In genomic region chr12:12264151-12264550, GRCm38 (mm10) we compare ENCODE assay signal across 8 mouse cellular contexts. TPM values are rescaled to one million over a fixed set of nuclear protein-coding genes. Genes with fewer than 3 reads are reported as not detected.
DNase-seq lines count a peak whose midpoint lies in the region; ATAC-seq and TF ChIP-seq lines count a peak whose summit lies in the region.

No protein-coding gene starts in this region.

- H3K4me2 ChIP-seq in heart, embryonic 14.5 days (ENCODE audit: low read length), result peak overlapping the region; percentile 83

- no peak for DNase-seq in left cerebral cortex, adult 2 months (ENCODE audit: extremely low spot score in 1 of 2, low spot score in 2 of 2)
- no peak for DNase-seq in left cerebral cortex, adult 8-10 months (ENCODE audit: low spot score in 2 of 2)
- DNase-seq in lung, adult 18-20 months, result peak; percentile 31 to 46
- no peak for DNase-seq in cerebellum, postnatal 10 days
- no peak for DNase-seq in embryo, embryonic 10 days (ENCODE audit: low spot score)
- DNase-seq in urinary bladder, postnatal 4 days (ENCODE audit: low spot score in 2 of 2), result no peak

- H3K4me3 ChIP-seq in left cerebral cortex, adult 2 months, result peak overlapping the region; percentile 99
- peak overlapping the region; percentile 12 to 79 for H3K4me3 ChIP-seq in heart, embryonic 14.5 days (ENCODE audit: control insufficient read depth in 1 of 2, insufficient read depth in 1 of 2, low read depth in 1 of 2, low read length in 2 of 2)
- H3K4me3 ChIP-seq in small intestine, adult 2 months (ENCODE audit: low read depth, low read length), result peak overlapping the region; percentile 34; the same call in 1 of the 2 replicates

- peak overlapping the region; percentile 99 for H3K27ac ChIP-seq in left cerebral cortex, adult 2 months
- no peak overlapping the region for H3K27ac ChIP-seq in heart, embryonic 14.5 days (replicated peaks in 1 of 2; ENCODE audit: control insufficient read depth in 1 of 2, insufficient read depth in 1 of 2, low read depth in 2 of 2, low read length in 2 of 2)
- H3K27ac ChIP-seq in small intestine, adult 2 months (ENCODE audit: insufficient read depth, low read depth, low read length), result peak overlapping the region; percentile 50

- no peak for TF ChIP-seq CTCF in left cerebral cortex, adult 2 months (IDR thresholded peaks at IDR 0.05)
- no peak for TF ChIP-seq CTCF in small intestine, adult 2 months (IDR thresholded peaks at IDR 0.05; ENCODE audit: extremely low read depth, insufficient read length, insufficient replicate concordance, low read depth, low read length)

- peaks cover 22 to 65% of the 10 kb centered on the region in 2 experiments for H3K4me1 ChIP-seq in heart, embryonic 14.5 days (ENCODE audit: control insufficient read depth in 2 of 2, insufficient read depth in 2 of 2, low read length in 2 of 2)
- peaks cover 17% of the 10 kb centered on the region for H3K4me1 ChIP-seq in small intestine, adult 2 months (ENCODE audit: control insufficient read depth, insufficient read depth, insufficient read length, low read length)

- TF ChIP-seq POLR2A in small intestine, adult 2 months (IDR thresholded peaks at IDR 0.05; ENCODE audit: low read depth, low read length), result no peak

- H3K9me3 ChIP-seq in heart, embryonic 14.5 days (ENCODE audit: control insufficient read depth, low read length), result no peaks in the 10 kb centered on the region

- no peak for ATAC-seq in heart, embryonic 14.5 days (ENCODE audit: insufficient number of reproducible peaks, insufficient read depth, low FRiP score, low read depth)

- no peaks in the 10 kb centered on the region for H3K27me3 ChIP-seq in heart, embryonic 14.5 days (ENCODE audit: control insufficient read depth, insufficient read depth, low read length)
- H3K27me3 ChIP-seq in small intestine, adult 2 months (ENCODE audit: control insufficient read depth, insufficient read depth, low read length), result no peaks in the 10 kb centered on the region

- WGBS in heart, embryonic 14.5 days, result 57% methylated on average over 5 of the region's 5 CpGs
- 49% methylated on average over 5 of the region's 5 CpGs for WGBS in small intestine, adult 2 months

- H3K9ac ChIP-seq in heart, embryonic 14.5 days (ENCODE audit: low read length), result peak overlapping the region; percentile 93

- intact Hi-C loops in left cerebral cortex, adult 2 months (cut with DNase I), result no loop called here

- no peaks in the 10 kb centered on the region for H3K36me3 ChIP-seq in heart, embryonic 14.5 days (ENCODE audit: control insufficient read depth, insufficient read depth, low read length)
- H3K36me3 ChIP-seq in small intestine, adult 2 months (ENCODE audit: control insufficient read depth, insufficient read depth, low read length), result no peaks in the 10 kb centered on the region

RNA-seq across cellular contexts. Expression of gene Fam49a, which starts 2.2 kb away (rescaled TPM):
- total RNA-seq in left cerebral cortex, adult 2 months (2021), result 100 to 1,000 TPM; 174 to 176 TPM
- total RNA-seq in left cerebral cortex, adult 8-10 months (2022), result 100 to 1,000 TPM; 156 to 178 (median 169) TPM
- polyA plus RNA-seq in heart, embryonic 14.5 days (2014; fragmentation: Nextera tagmentation; extraction: Ambion mirVana), result 37.8 and 40.5 TPM in 2 replicates
- 0.34 and 0.70 TPM in 2 replicates for polyA plus RNA-seq in small intestine, adult 2 months (2012; rRNA removed)

Comparison
In these comparisons a context has a peak if more than half of its experiments do, and no peak if none do; other contexts are left out.
1. DNase-seq: peak in lung, adult 18-20 months (2 of 2); none in left cerebral cortex, adult 2 months (0 of 2), left cerebral cortex, adult 8-10 months (0 of 2), cerebellum, postnatal 10 days (0 of 2), embryo, embryonic 10 days (single experiment) and urinary bladder, postnatal 4 days (0 of 2).
2. H3K27ac ChIP-seq: peak in left cerebral cortex, adult 2 months (single experiment) and small intestine, adult 2 months (single experiment); none in heart, embryonic 14.5 days (0 of 2).
3. H3K4me3 ChIP-seq: peak in every context shown above with its lines; median percentile 99 in left cerebral cortex, adult 2 months; 46 in heart, embryonic 14.5 days; 34 in small intestine, adult 2 months.